Mouse (Mus musculus): ENCODE data around the gene Dyrk1a. TPM values are rescaled to one million over a fixed set of nuclear protein-coding genes. Genes with fewer than 3 reads are reported as not detected.

Gene Dyrk1a
- total RNA-seq, 2 experiments from 2014 or later: 96.7 to 105 TPM

- DNase-seq (ENCODE audit: low spot score): no peak
Measured at GRCm38 (mm10) chr16:94589648-94590047, 19.8 kb downstream of the Dyrk1a start.

- no peak for DNase-seq (ENCODE audit: low spot score)
Measured at GRCm38 (mm10) chr16:94590214-94590613, 20.4 kb downstream of the Dyrk1a start.

- DNase-seq (ENCODE audit: low spot score): no peak
Measured at GRCm38 (mm10) chr16:94590977-94591376, 21.2 kb downstream of the Dyrk1a start.

GRCm38 (mm10) chr16:94591536-94591935 is 21.7 kb downstream of the Dyrk1a start:
- DNase-seq (ENCODE audit: low spot score): peak; percentile 63

- DNase-seq (ENCODE audit: low spot score): no peak
Measured at GRCm38 (mm10) chr16:94596633-94597032, 26.8 kb downstream of the Dyrk1a start.

- no peak for DNase-seq (ENCODE audit: low spot score)
Measured at GRCm38 (mm10) chr16:94597640-94598039, 27.8 kb downstream of the Dyrk1a start.

- no peak for DNase-seq (ENCODE audit: low spot score)
Measured at GRCm38 (mm10) chr16:94599977-94600724, 30.3 kb downstream of the Dyrk1a start.

GRCm38 (mm10) chr16:94601089-94601488 is 31.3 kb downstream of the Dyrk1a start:
- no peak for DNase-seq (ENCODE audit: low spot score)

- DNase-seq (ENCODE audit: low spot score): peak; percentile 40
Measured at GRCm38 (mm10) chr16:94601540-94601953, 31.7 kb downstream of the Dyrk1a start.

- DNase-seq (ENCODE audit: low spot score): no peak
Measured at GRCm38 (mm10) chr16:94602188-94602587, 32.4 kb downstream of the Dyrk1a start.

GRCm38 (mm10) chr16:94602730-94603129 is 32.9 kb downstream of the Dyrk1a start:
- no peak for DNase-seq (ENCODE audit: low spot score)

- DNase-seq (ENCODE audit: low spot score): no peak
Measured at GRCm38 (mm10) chr16:94606169-94606568, 36.4 kb downstream of the Dyrk1a start.

GRCm38 (mm10) chr16:94607468-94607867 is 37.7 kb downstream of the Dyrk1a start:
- no peak for DNase-seq (ENCODE audit: low spot score)

- DNase-seq (ENCODE audit: low spot score): peak; percentile 39
Measured at GRCm38 (mm10) chr16:94608706-94609594, 39.1 kb downstream of the Dyrk1a start.

- no peak for DNase-seq (ENCODE audit: low spot score)
Measured at GRCm38 (mm10) chr16:94612573-94612972, 42.8 kb downstream of the Dyrk1a start.

- no peak for DNase-seq (ENCODE audit: low spot score)
Measured at GRCm38 (mm10) chr16:94617255-94617654, 47.4 kb downstream of the Dyrk1a start.

GRCm38 (mm10) chr16:94618543-94618942 is 48.7 kb downstream of the Dyrk1a start:
- peak; percentile 80 for DNase-seq (ENCODE audit: low spot score)

- no peak for DNase-seq (ENCODE audit: low spot score)
Measured at GRCm38 (mm10) chr16:94619301-94619700, 49.5 kb downstream of the Dyrk1a start.

- no peak for DNase-seq (ENCODE audit: low spot score)
Measured at GRCm38 (mm10) chr16:94624871-94625270, 55.1 kb downstream of the Dyrk1a start.

- no peak for DNase-seq (ENCODE audit: low spot score)
Measured at GRCm38 (mm10) chr16:94625639-94626038, 55.8 kb downstream of the Dyrk1a start.

- DNase-seq (ENCODE audit: low spot score): no peak
Measured at GRCm38 (mm10) chr16:94627736-94628135, 57.9 kb downstream of the Dyrk1a start.

GRCm38 (mm10) chr16:94628976-94629729 is 59.3 kb downstream of the Dyrk1a start:
- DNase-seq (ENCODE audit: low spot score): no peak
